Mouse (Mus musculus): ENCODE results near the gene Crybg3. TPM values are rescaled to one million over a fixed set of nuclear protein-coding genes. Genes with fewer than 3 reads are reported as not detected.

Crybg3 gene
- polyA plus RNA-seq (2015; fragmentation: Illumina TruSeq; extraction: RNeasy Lipid Tissue Mini Kit (QIAGEN cat#74804); ENCODE audit: insufficient read depth, low replicate concordance), result 10.6 TPM

DNA sequence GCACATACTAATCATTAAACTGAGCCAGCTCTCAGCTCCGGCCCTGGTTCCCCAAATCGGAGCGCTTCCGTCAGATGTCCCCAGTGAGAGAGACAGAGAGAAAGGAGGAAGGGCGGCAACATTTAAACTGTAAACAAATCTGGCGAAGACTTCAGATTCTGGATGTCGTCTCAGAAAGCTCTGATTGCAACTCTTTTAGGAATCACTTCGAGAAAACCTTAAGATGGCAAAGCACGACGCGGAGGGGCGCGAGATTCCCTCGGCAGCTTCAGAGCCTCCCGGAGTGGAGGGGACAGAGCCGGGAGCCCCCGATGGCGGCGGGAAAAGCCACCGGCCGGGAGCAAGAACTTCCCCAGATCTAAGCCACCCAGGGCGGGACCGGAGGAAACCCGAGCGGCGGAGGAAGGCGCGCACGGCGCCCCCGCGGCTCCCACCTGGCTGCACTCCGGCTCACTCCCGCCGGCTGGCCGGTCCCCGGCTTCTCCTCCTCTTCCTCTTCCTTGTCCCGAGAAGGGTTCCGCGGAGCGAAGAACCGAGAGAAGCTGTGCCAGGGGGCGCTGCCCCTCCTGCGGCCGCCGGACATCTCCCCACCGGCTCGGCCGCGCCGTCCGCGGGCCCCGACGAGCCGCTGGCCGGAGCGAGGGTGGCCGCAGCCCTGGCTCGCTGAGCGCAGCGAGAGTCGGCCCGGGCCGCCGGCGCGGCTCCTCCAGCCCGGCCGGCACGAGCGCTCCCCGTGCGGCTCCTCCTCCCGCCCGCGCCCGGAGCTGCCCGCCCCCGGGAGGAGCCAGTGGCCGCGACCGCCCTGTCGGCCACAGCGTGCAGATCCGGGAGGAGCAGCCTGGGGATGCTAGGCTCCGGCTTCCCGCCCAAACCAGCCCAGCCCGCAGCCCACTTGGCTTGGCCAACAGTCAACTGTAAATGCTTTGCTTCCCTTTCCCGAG lies at the start of gene Crybg3:
Crybg3 (minus strand) TSS at position 669 of the 941 bp plus-strand sequence.

GRCm38 (mm10) chr16:59639102-59639691 lies 38.4 kb upstream of the Crybg3 start, which contains the start of gene Arl6:
Gene Arl6 (minus strand): TSS chr16:59639391.

DNA sequence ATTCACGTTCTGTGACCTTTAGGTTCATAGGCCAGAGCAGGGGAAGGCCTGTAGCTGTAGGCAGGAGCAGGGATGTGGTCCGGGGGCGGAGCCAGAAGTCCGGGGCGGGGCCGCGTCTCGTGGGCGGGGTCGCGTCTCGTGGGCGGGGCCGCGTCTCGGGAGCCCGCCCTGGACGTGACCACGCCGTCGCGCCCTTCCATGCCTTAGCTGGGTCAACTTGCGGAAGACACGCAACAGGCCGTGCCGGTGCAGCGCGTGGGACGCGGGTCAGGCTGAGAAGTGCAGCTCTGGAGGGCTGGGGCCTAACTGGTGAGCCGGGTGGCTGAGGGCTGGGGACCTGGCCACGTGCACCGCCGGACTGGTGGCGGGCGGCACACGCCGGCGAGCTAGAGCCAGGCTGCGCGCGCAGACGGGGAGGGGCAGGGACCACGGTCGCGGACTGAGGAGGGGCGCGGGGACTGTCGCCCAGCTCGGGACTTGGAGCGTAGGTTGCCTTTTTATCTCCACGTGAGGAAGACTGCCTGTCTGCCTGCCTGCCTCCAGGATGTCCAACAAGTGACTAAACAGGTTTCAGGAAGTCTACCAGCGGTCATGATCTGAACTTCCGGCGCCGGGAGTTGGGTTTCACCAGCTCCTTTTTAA lies 129.0 kb downstream of the Crybg3 start, which contains the start of gene Riox2:
Riox2 (plus strand) TSS at position 139 of the 642 bp plus-strand sequence.

Other genes starting within 250 kb of the Crybg3 start
- gene Olfr209, start 237.0 kb downstream of the Crybg3 start, polyA plus RNA-seq (2015; fragmentation: Illumina TruSeq; extraction: RNeasy Lipid Tissue Mini Kit (QIAGEN cat#74804); ENCODE audit: insufficient read depth, low replicate concordance), result not detected
- gene Gabrr3, start 193.6 kb downstream of the Crybg3 start, polyA plus RNA-seq (2015; fragmentation: Illumina TruSeq; extraction: RNeasy Lipid Tissue Mini Kit (QIAGEN cat#74804); ENCODE audit: insufficient read depth, low replicate concordance), result not detected
- gene Riox2, start 129.2 kb downstream of the Crybg3 start, polyA plus RNA-seq (2015; fragmentation: Illumina TruSeq; extraction: RNeasy Lipid Tissue Mini Kit (QIAGEN cat#74804); ENCODE audit: insufficient read depth, low replicate concordance), result 66.3 TPM
- gene Arl6, start 38.4 kb upstream of the Crybg3 start, polyA plus RNA-seq (2015; fragmentation: Illumina TruSeq; extraction: RNeasy Lipid Tissue Mini Kit (QIAGEN cat#74804); ENCODE audit: insufficient read depth, low replicate concordance), result 5.8 TPM

All from spleen, adult 10 weeks (tissue).